Mouse (Mus musculus): ENCODE data around the gene Camk1.

GRCm38 (mm10) chr6:113326533-113327315, 17.1 kb downstream of the Camk1 start, which contains the start of gene Ogg1:
- TF ChIP-seq CTCF (IDR thresholded peaks at IDR 0.05; ENCODE audit: borderline replicate concordance, extremely low read depth, insufficient read depth, insufficient read length), result no peak
- peak; percentile 71; the same call in 1 of the 2 replicates for TF ChIP-seq POLR2A (IDR thresholded peaks at IDR 0.05; ENCODE audit: borderline replicate concordance, extremely low read depth, insufficient read depth, insufficient read length, poor library complexity, severe bottlenecking)
